Mouse (Mus musculus) CD4-positive, CD25-positive, alpha-beta regulatory T cell (primary cell): ENCODE data around the gene Prelp. TPM values are rescaled to one million over a fixed set of nuclear protein-coding genes. Genes with fewer than 3 reads are reported as not detected.

Source experiments
- polyA plus RNA-seq: library from polyadenylated mRNA; unstranded; fragments of 100-300 nt; shearing (Covaris generic); gene quantifications from one replicate; pipeline ENCODE4 v1.2.1, GENCODE M21; 2017

The Prelp gene
- not detected for polyA plus RNA-seq

DNA sequence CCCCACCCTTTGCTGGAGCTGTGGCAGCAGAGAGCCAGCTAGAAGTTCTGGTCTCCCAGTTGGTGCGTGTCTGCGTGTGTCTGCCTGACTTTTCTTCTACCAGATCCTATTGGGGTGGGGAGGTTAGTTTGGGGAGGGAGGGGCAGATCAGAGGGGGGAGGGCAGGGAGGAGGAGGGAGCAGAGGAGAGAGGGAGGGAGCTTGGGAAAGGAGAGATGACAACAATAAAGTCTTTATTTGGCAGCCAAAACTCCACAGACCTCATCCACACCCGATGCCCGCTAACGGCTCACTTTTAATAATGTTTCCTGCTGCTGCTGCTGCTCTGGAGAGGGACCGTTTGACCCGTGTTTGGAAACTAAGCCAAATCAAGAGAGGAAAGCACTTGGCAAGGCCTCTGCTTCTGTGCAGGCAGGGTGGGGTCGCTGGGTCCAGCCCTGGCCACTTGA is at the start of gene Prelp:
Gene Prelp (minus strand): TSS at position 111 of the 448 bp plus-strand sequence.

GRCm38 (mm10) chr1:133907949-133908658 is 13.1 kb downstream of the Prelp start, which contains the start of gene Optc:
TSS of gene Optc (minus strand) at chr1:133907999.

Other genes starting within 250 kb of the Prelp start
- 89.5 TPM for gene Lax1, start 231.3 kb downstream of the Prelp start, polyA plus RNA-seq
- 3.5 TPM for gene Atp2b4, start 120.4 kb downstream of the Prelp start, polyA plus RNA-seq
- not detected for gene Optc, start 13.4 kb downstream of the Prelp start, polyA plus RNA-seq
- not detected for gene Fmod, start 115.8 kb upstream of the Prelp start, polyA plus RNA-seq
- 190 TPM for gene Btg2, start 157.7 kb upstream of the Prelp start, polyA plus RNA-seq
- not detected for gene Chit1, start 189.8 kb upstream of the Prelp start, polyA plus RNA-seq